ENCODE assay signal across 8 mouse cellular contexts in genomic region chr5:92136536-92137238, GRCm38 (mm10). TPM values are rescaled to one million over a fixed set of nuclear protein-coding genes. Genes with fewer than 3 reads are reported as not detected.
A peak's percentile ranks its signal among the peaks of the same experiment; 100 is the strongest.
DNase-seq lines count a peak whose midpoint lies in the region; ATAC-seq and TF ChIP-seq lines count a peak whose summit lies in the region.

No protein-coding gene starts in this region.

- H3K4me2 ChIP-seq in heart, postnatal 0 days (ENCODE audit: low read depth, low read length): peak overlapping the region; percentile 81

- H3K9ac ChIP-seq in heart, postnatal 0 days (replicated peaks; ENCODE audit: low read depth, low read length): peak overlapping the region; percentile 48; the same call in 1 of the 2 replicates

- DNase-seq in cerebellum, adult 9-11 months: peak; percentile 21
- DNase-seq in cerebellum, adult 11-12 months: no peak
- no peak for DNase-seq in heart, postnatal 0 days (ENCODE audit: low spot score)
- no peak for DNase-seq in layer of hippocampus, postnatal 14 days (ENCODE audit: low spot score in 2 of 2)
- no peak for DNase-seq in urinary bladder, adult 2 months (ENCODE audit: low spot score)
- no peak for DNase-seq in thymus, postnatal 25 days

- H3K36me3 ChIP-seq in E14TG2a.4 (ENCODE audit: insufficient read depth, low read length): no peaks in the 10 kb centered on the region
- no peaks in the 10 kb centered on the region for H3K36me3 ChIP-seq in heart, postnatal 0 days (replicated peaks; ENCODE audit: control insufficient read depth, insufficient read depth, low read length)

- ATAC-seq in heart, postnatal 0 days (ENCODE audit: insufficient read depth, low read depth): no peak
- peak; percentile 25; the same call in 1 of the 2 replicates for ATAC-seq in megakaryocyte, adult 5-6 weeks (ENCODE audit: poor library complexity, severe bottlenecking)

- TF ChIP-seq EP300 in heart, postnatal 0 days (IDR thresholded peaks at IDR 0.05; ENCODE audit: low read depth): no peak

- H3K9me3 ChIP-seq in E14TG2a.4 (ENCODE audit: low read length): no peaks in the 10 kb centered on the region
- no peaks in the 10 kb centered on the region for H3K9me3 ChIP-seq in heart, postnatal 0 days (replicated peaks; ENCODE audit: control insufficient read depth, low read length)

- peaks cover 15% of the 10 kb centered on the region for H3K27me3 ChIP-seq in E14TG2a.4 (ENCODE audit: insufficient read depth, low read length)
- no peaks in the 10 kb centered on the region for H3K27me3 ChIP-seq in heart, postnatal 0 days (ENCODE audit: control insufficient read depth, insufficient read depth, low read length)

- 58% methylated on average over 9 of the region's 9 CpGs for WGBS in heart, postnatal 0 days

- H3K4me3 ChIP-seq in E14TG2a.4 (replicated peaks; ENCODE audit: low read length): peak overlapping the region; percentile 95
- peak overlapping the region; percentile 81 for H3K4me3 ChIP-seq in heart, postnatal 0 days (ENCODE audit: low read depth, low read length)

- TF ChIP-seq CTCF in E14TG2a.4 (conservative IDR thresholded peaks at IDR 0.05; ENCODE audit: low read length): no peak
- TF ChIP-seq CTCF in heart, postnatal 0 days (IDR thresholded peaks at IDR 0.05; ENCODE audit: low read depth): no peak

- peaks cover 55% of the 10 kb centered on the region for H3K4me1 ChIP-seq in E14TG2a.4 (replicated peaks; ENCODE audit: low read depth, low read length)
- peaks cover 25% of the 10 kb centered on the region for H3K4me1 ChIP-seq in heart, postnatal 0 days (ENCODE audit: control insufficient read depth, insufficient read depth)

- peak overlapping the region; percentile 44; the same call in 1 of the 2 replicates for H3K27ac ChIP-seq in heart, postnatal 0 days (ENCODE audit: low read depth)

RNA-seq across cellular contexts. Expression of gene Uso1, which starts 1.1 kb away (rescaled TPM):
- 10.8 and 12.1 TPM in 2 replicates for total RNA-seq in heart, postnatal 0 days (2014; rRNA removed; ENCODE audit: low replicate concordance)
- 24.9 and 25.5 TPM in 2 replicates for polyA plus RNA-seq in heart, postnatal 0 days (2015; fragmentation: Nextera tagmentation; extraction: Ambion mirVana)
- total RNA-seq in megakaryocyte, adult 5-6 weeks (2015): 55.8 and 56.5 TPM in 2 replicates
- 20.9 and 29.7 TPM in 2 replicates for total RNA-seq in megakaryocyte, adult 5-6 weeks (2017)
- total RNA-seq in layer of hippocampus, postnatal 14 days (2021): 10 to 100 TPM; 70.9 to 71.9 TPM
- polyA plus RNA-seq in urinary bladder, adult 2 months (2012; rRNA removed): 49.4 and 53.4 TPM in 2 replicates

RNA-seq across cellular contexts. Expression of gene G3bp2, which starts 53.2 kb away (rescaled TPM):
- 32.1 and 46.9 TPM in 2 replicates for total RNA-seq in heart, postnatal 0 days (2014; rRNA removed; ENCODE audit: low replicate concordance)
- polyA plus RNA-seq in heart, postnatal 0 days (2015; fragmentation: Nextera tagmentation; extraction: Ambion mirVana): 111 and 119 TPM in 2 replicates
- 79.8 and 83.1 TPM in 2 replicates for total RNA-seq in megakaryocyte, adult 5-6 weeks (2015)
- total RNA-seq in megakaryocyte, adult 5-6 weeks (2017): 107 and 112 TPM in 2 replicates
- 100 to 1,000 TPM; 178 to 188 TPM for total RNA-seq in layer of hippocampus, postnatal 14 days (2021)
- polyA plus RNA-seq in urinary bladder, adult 2 months (2012; rRNA removed): 68.4 and 76.6 TPM in 2 replicates
